Mouse (Mus musculus): Measurements from ENCODE around the gene Neurl1a.

DNA sequence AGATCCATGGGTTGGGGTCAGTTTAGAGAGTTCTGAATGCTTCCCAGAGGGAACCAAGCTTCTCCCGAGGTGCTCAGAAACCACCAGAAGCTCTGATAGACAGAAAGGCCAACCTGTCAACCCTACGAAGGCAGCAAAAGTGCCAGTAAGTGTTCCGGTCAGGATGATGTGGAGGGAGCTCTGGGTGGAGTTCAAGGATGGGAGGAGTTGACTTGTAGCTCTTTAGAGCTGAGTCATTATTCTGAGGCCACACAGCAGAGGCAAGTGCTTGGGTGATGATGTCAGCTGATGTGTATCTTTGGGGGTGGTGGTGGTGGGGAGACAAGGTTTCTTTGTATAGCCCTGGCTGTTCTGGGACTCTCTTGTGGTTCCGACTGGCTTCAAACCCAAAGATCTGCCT, 41.0 kb downstream of the Neurl1a start:
- TF ChIP-seq CTCF (IDR thresholded peaks at IDR 0.05; ENCODE audit: low read depth) = no peak
- TF ChIP-seq EP300 (optimal IDR thresholded peaks at IDR 0.05) = no peak

Data from stomach, postnatal 0 days (tissue).